Mouse (Mus musculus): Measurements from ENCODE around the gene Vasp.

GRCm38 (mm10) chr7:19211996-19212755 lies 59.4 kb downstream of the Vasp start, which contains the start of gene Gpr4:
- TF ChIP-seq GATA1 (IDR thresholded peaks at IDR 0.05; ENCODE audit: borderline replicate concordance, low read length) (no peak), FLI1 (IDR thresholded peaks at IDR 0.05; ENCODE audit: low read length) (no peak)

All from megakaryocyte, embryonic 14.5 days (primary cell).